Mouse (Mus musculus) CD4-positive, CD25-positive, alpha-beta regulatory T cell, adult 2 months (primary cell): ENCODE measurements around the gene Snx21.

ENCODE experiments used
- DNase-seq: peaks from one replicate; pipeline ENCODE4 v3.0.0-alpha.2; 2012; ENCODE audit warnings: low read depth, low spot score

Gene Snx21

GRCm38 (mm10) chr2:164793772-164794171 lies 8.1 kb downstream of the Snx21 start:
- peak; percentile 48 for DNase-seq

GRCm38 (mm10) chr2:164794293-164794692 lies 8.7 kb downstream of the Snx21 start:
- peak; percentile 87 for DNase-seq

GRCm38 (mm10) chr2:164795868-164796267 lies 10.2 kb downstream of the Snx21 start:
- no peak for DNase-seq

- peak; percentile 59 for DNase-seq
Measured at GRCm38 (mm10) chr2:164798554-164798953, 12.9 kb downstream of the Snx21 start.

- DNase-seq = no peak
Measured at GRCm38 (mm10) chr2:164800252-164801004, 14.8 kb downstream of the Snx21 start.

GRCm38 (mm10) chr2:164803201-164803920 lies 17.7 kb downstream of the Snx21 start:
- no peak for DNase-seq

GRCm38 (mm10) chr2:164803921-164804313 lies 18.3 kb downstream of the Snx21 start:
- no peak for DNase-seq

- DNase-seq = peak; percentile 98
Measured at GRCm38 (mm10) chr2:164804533-164805331, 19.1 kb downstream of the Snx21 start, which contains the start of the genes Acot8 and Zswim3. Acot8 (minus strand) TSS chr2:164804882. Zswim3 (plus strand) TSS chr2:164805098.

- no peak for DNase-seq
Measured at GRCm38 (mm10) chr2:164805332-164805718, 19.7 kb downstream of the Snx21 start.

- DNase-seq = no peak
Measured at GRCm38 (mm10) chr2:164806614-164807013, 21.0 kb downstream of the Snx21 start.

- DNase-seq = no peak
Measured at GRCm38 (mm10) chr2:164813557-164813956, 27.9 kb downstream of the Snx21 start.

GRCm38 (mm10) chr2:164815348-164815747 lies 29.7 kb downstream of the Snx21 start:
- DNase-seq = no peak

- DNase-seq = no peak
Measured at GRCm38 (mm10) chr2:164815821-164816220, 30.2 kb downstream of the Snx21 start.

GRCm38 (mm10) chr2:164817206-164817605 lies 31.6 kb downstream of the Snx21 start:
- no peak for DNase-seq

GRCm38 (mm10) chr2:164817703-164818102 lies 32.1 kb downstream of the Snx21 start:
- DNase-seq = no peak

- no peak for DNase-seq
Measured at GRCm38 (mm10) chr2:164821060-164821459, 35.4 kb downstream of the Snx21 start.

GRCm38 (mm10) chr2:164822636-164823165 lies 37.1 kb downstream of the Snx21 start, which contains the start of gene Zswim1:
Zswim1 (plus strand) TSS chr2:164822686.
- peak; percentile 99 for DNase-seq

GRCm38 (mm10) chr2:164823181-164823585 lies 37.6 kb downstream of the Snx21 start:
- DNase-seq = no peak

GRCm38 (mm10) chr2:164823969-164824368 lies 38.3 kb downstream of the Snx21 start:
- DNase-seq = no peak

GRCm38 (mm10) chr2:164825521-164825920 lies 39.9 kb downstream of the Snx21 start:
- no peak for DNase-seq

- no peak for DNase-seq
Measured at GRCm38 (mm10) chr2:164827146-164827850, 41.7 kb downstream of the Snx21 start.
